Mouse (Mus musculus) kidney, adult 2 months (tissue): Measurements from ENCODE around the gene Ints6l. TPM values are rescaled to one million over a fixed set of nuclear protein-coding genes. Genes with fewer than 3 reads are reported as not detected.
"Not testable (repeated sequence)": the region's sequence is repeated elsewhere in the genome, so short reads cannot be mapped to it uniquely, and the experiment has no call there.

Source experiments
- DNase-seq: peaks from one replicate; pipeline ENCODE4 v3.0.0; 2021
- H3K27ac ChIP-seq: fragments of 200-500 bp; 2 replicates; pipeline ENCODE4 v1.5.1; 2012; ENCODE audit warnings: low read depth, low read length, control low read depth, inconsistent platforms; ENCODE audit not compliant: insufficient read depth
- H3K27me3 ChIP-seq: fragments of 200-500 bp; replicated peaks from 2 replicates; pipeline ENCODE4 v1.6.1; 2012; ENCODE audit warnings: mild to moderate bottlenecking, moderate library complexity, low read length, inconsistent platforms; ENCODE audit not compliant: control insufficient read depth, insufficient read depth
- H3K36me3 ChIP-seq: fragments of 200-500 bp; 2 replicates; pipeline ENCODE4 v1.6.1; 2012; ENCODE audit warnings: mild to moderate bottlenecking, moderate library complexity, low read length, inconsistent platforms; ENCODE audit not compliant: control insufficient read depth, insufficient read depth
- H3K4me1 ChIP-seq: fragments of 200-500 bp; 2 replicates; pipeline ENCODE4 v1.6.1; 2011; ENCODE audit warnings: low read length; ENCODE audit not compliant: control insufficient read depth, insufficient read depth
- H3K4me3 ChIP-seq: fragments of 200-500 bp; 2 replicates; pipeline ENCODE4 v1.5.1; 2011; ENCODE audit warnings: mild to moderate bottlenecking, low read depth, low read length, control low read depth; ENCODE audit not compliant: insufficient read depth
- CTCF ChIP-seq: fragments of 200-500 bp; conservative IDR thresholded peaks from 2 replicates; pipeline ENCODE4 v1.5.1; 2011; ENCODE audit warnings: low read depth, mild to moderate bottlenecking, control low read depth, low read length, moderate library complexity, mixed read lengths; ENCODE audit not compliant: insufficient read depth, insufficient read length
- POLR2A ChIP-seq: fragments of 200-500 bp; IDR thresholded peaks from one replicate; pipeline ENCODE4 v1.6.1; 2011; ENCODE audit warnings: low read depth, low read length, control low read depth
- WGBS: fragments of 180-500 bp; shearing (Covaris S2); methylation state at CpG from one replicate; pipeline ENCODE4 v1.1.7; 2018; 5-methylcytosine and 5-hydroxymethylcytosine counted together
- polyA plus RNA-seq: library from polyadenylated mRNA; depleted of rRNA; stranded (reverse); fragments of >200 nt; gene quantifications from 2 replicates; pipeline ENCODE4 v1.2.3, GENCODE M21; 2012

Gene Ints6l
- polyA plus RNA-seq, 1 experiment, result 8.6 TPM

- H3K36me3 ChIP-seq, result no peaks in the 10 kb centered on the region
- H3K4me1 ChIP-seq, result peaks cover 7% of the 10 kb centered on the region
- no peak overlapping the region for H3K4me3 ChIP-seq
- 36% methylated on average over 4 of the region's 4 CpGs for WGBS
- no peak overlapping the region; the same call in 1 of the 2 replicates for H3K27ac ChIP-seq
- DNase-seq, result peak; percentile 36
- no peaks in the 10 kb centered on the region for H3K27me3 ChIP-seq
- TF ChIP-seq CTCF (no peak), POLR2A (no peak)
Measured at GRCm38 (mm10) chrX:56467688-56468087, 13.0 kb downstream of the Ints6l start.

- H3K27ac ChIP-seq, result peak overlapping the region; percentile 52
- H3K4me3 ChIP-seq, result no peak overlapping the region
- no peak for DNase-seq
- TF ChIP-seq POLR2A (no peak), CTCF (no peak)
- H3K36me3 ChIP-seq, result no peaks in the 10 kb centered on the region
- WGBS, result 11% methylated on average over 6 of the region's 6 CpGs
- peaks cover 7% of the 10 kb centered on the region for H3K4me1 ChIP-seq
- no peaks in the 10 kb centered on the region for H3K27me3 ChIP-seq
Measured at GRCm38 (mm10) chrX:56468422-56468821, 13.8 kb downstream of the Ints6l start.

- H3K4me3 ChIP-seq, result no peak overlapping the region
- TF ChIP-seq CTCF (no peak), POLR2A (no peak)
- no peak for DNase-seq
- H3K4me1 ChIP-seq, result peaks cover 1% of the 10 kb centered on the region; the same call in 1 of the 2 replicates
- H3K27me3 ChIP-seq, result no peaks in the 10 kb centered on the region
- WGBS, result 57% methylated on average over 8 of the region's 8 CpGs
- H3K27ac ChIP-seq, result peak overlapping the region; percentile 50; the same call in 1 of the 2 replicates
- H3K36me3 ChIP-seq, result no peaks in the 10 kb centered on the region
Measured at GRCm38 (mm10) chrX:56474035-56474434, 19.4 kb downstream of the Ints6l start.

- H3K4me1 ChIP-seq, result no peaks in the 10 kb centered on the region
- TF ChIP-seq CTCF, result no peak
- no peak for TF ChIP-seq POLR2A
- no peaks in the 10 kb centered on the region for H3K36me3 ChIP-seq
- H3K27ac ChIP-seq, result no peak overlapping the region
- H3K27me3 ChIP-seq, result no peaks in the 10 kb centered on the region
- WGBS, result 87% methylated on average over 3 of the region's 3 CpGs
- DNase-seq, result no peak
- no peak overlapping the region for H3K4me3 ChIP-seq
Measured at GRCm38 (mm10) chrX:56477553-56477952, 22.9 kb downstream of the Ints6l start.

GRCm38 (mm10) chrX:56481906-56482305 lies 27.2 kb downstream of the Ints6l start:
- 89% methylated on average over 3 of the region's 3 CpGs for WGBS
- Histone ChIP-seq H3K36me3 (no peaks in the 10 kb centered on the region), H3K27ac (no peak overlapping the region), H3K27me3 (no peaks in the 10 kb centered on the region), H3K4me1 (no peaks in the 10 kb centered on the region), H3K4me3 (no peak overlapping the region)
- DNase-seq, result no peak
- TF ChIP-seq CTCF (no peak), POLR2A (no peak)

GRCm38 (mm10) chrX:56489758-56490157 lies 35.1 kb downstream of the Ints6l start:
- H3K36me3 ChIP-seq, result no peaks in the 10 kb centered on the region
- H3K4me1 ChIP-seq, result no peaks in the 10 kb centered on the region
- TF ChIP-seq POLR2A (no peak), CTCF (peak; percentile 40)
- H3K27me3 ChIP-seq, result no peaks in the 10 kb centered on the region
- no peak overlapping the region for H3K4me3 ChIP-seq
- H3K27ac ChIP-seq, result no peak overlapping the region
- peak; percentile 74 for DNase-seq
- WGBS, result 0% methylated on average over 1 of the region's 1 CpGs

GRCm38 (mm10) chrX:56497241-56497640 lies 42.6 kb downstream of the Ints6l start:
- 81% methylated on average over 7 of the region's 7 CpGs for WGBS
- TF ChIP-seq POLR2A (no peak), CTCF (no peak)
- no peaks in the 10 kb centered on the region for H3K36me3 ChIP-seq
- H3K4me3 ChIP-seq, result no peak overlapping the region
- DNase-seq, result no peak
- no peak overlapping the region for H3K27ac ChIP-seq
- H3K4me1 ChIP-seq, result no peaks in the 10 kb centered on the region
- no peaks in the 10 kb centered on the region for H3K27me3 ChIP-seq

- not testable (repeated sequence) for DNase-seq, H3K36me3 ChIP-seq, H3K4me1 ChIP-seq, H3K27ac ChIP-seq, H3K4me3 ChIP-seq, H3K27me3 ChIP-seq
- 90% methylated on average over 6 of the region's 6 CpGs for WGBS
Measured at GRCm38 (mm10) chrX:56524442-56524841, 69.8 kb downstream of the Ints6l start, which contains the start of gene Gm10477. Gene Gm10477, plus strand, starts transcription at chrX:56524742.
